Mouse (Mus musculus): ENCODE measurements at regions not wholly inside any gene's neighbourhood (a gene's known extent, or its start where the extent isn't known, plus 50 kb on each side); places are given as distances from the start of the nearest gene placed in this dataset.

- no peaks in the 10 kb centered on the region for H3K27me3 ChIP-seq (ENCODE audit: low read depth, poor library complexity, severe bottlenecking)
- 95% methylated on average over 2 of the region's 2 CpGs for WGBS
- DNase-seq (ENCODE audit: low spot score), result no peak
- H3K36me3 ChIP-seq, result no peaks in the 10 kb centered on the region
- no peak overlapping the region for H3K4me3 ChIP-seq
- no peak overlapping the region for H3K27ac ChIP-seq (replicated peaks)
- peaks cover 9% of the 10 kb centered on the region for H3K4me1 ChIP-seq
- no peaks in the 10 kb centered on the region for H3K9me3 ChIP-seq (replicated peaks)
Observed at GRCm38 (mm10) chr14:70839126-70839525, 239.5 kb upstream of the Fam160b2 start.

- WGBS, result 6% methylated on average over 6 of the region's 6 CpGs
- H3K27ac ChIP-seq (replicated peaks), result peak overlapping the region; percentile 46; the same call in 1 of the 2 replicates
- no peaks in the 10 kb centered on the region for H3K36me3 ChIP-seq
- no peaks in the 10 kb centered on the region for H3K9me3 ChIP-seq (replicated peaks)
- H3K4me3 ChIP-seq, result peak overlapping the region; percentile 32
- H3K4me1 ChIP-seq, result peaks cover 9% of the 10 kb centered on the region
- peak; percentile 29 for DNase-seq (ENCODE audit: low spot score)
- H3K27me3 ChIP-seq (ENCODE audit: low read depth, poor library complexity, severe bottlenecking), result no peaks in the 10 kb centered on the region
Observed at GRCm38 (mm10) chr14:70837528-70837927, 237.9 kb upstream of the Fam160b2 start.

- Histone ChIP-seq H3K36me3 (no peaks in the 10 kb centered on the region), H3K9me3 (replicated peaks) (no peaks in the 10 kb centered on the region), H3K27me3 (ENCODE audit: low read depth, poor library complexity, severe bottlenecking) (no peaks in the 10 kb centered on the region), H3K4me3 (no peak overlapping the region), H3K27ac (replicated peaks) (no peak overlapping the region), H3K4me1 (peaks cover 9% of the 10 kb centered on the region)
- 76% methylated on average over 5 of the region's 5 CpGs for WGBS
- DNase-seq (ENCODE audit: low spot score), result no peak
Observed at GRCm38 (mm10) chr14:70833238-70833637, 233.6 kb upstream of the Fam160b2 start.

GRCm38 (mm10) chr14:70832462-70833212, 233.0 kb upstream of the Fam160b2 start:
- Histone ChIP-seq H3K27me3 (ENCODE audit: low read depth, poor library complexity, severe bottlenecking) (no peaks in the 10 kb centered on the region), H3K4me3 (no peak overlapping the region), H3K9me3 (replicated peaks) (no peaks in the 10 kb centered on the region), H3K36me3 (no peaks in the 10 kb centered on the region), H3K27ac (replicated peaks) (no peak overlapping the region), H3K4me1 (peaks cover 6% of the 10 kb centered on the region)
- no peak for DNase-seq (ENCODE audit: low spot score)
- WGBS, result 83% methylated on average over 16 of the region's 16 CpGs

- DNase-seq (ENCODE audit: low spot score), result no peak
- WGBS, result 79% methylated on average over 3 of the region's 3 CpGs
- no peak overlapping the region for H3K27ac ChIP-seq (replicated peaks)
Observed at GRCm38 (mm10) chr14:70832042-70832441, 232.4 kb upstream of the Fam160b2 start.

More at GRCm38 (mm10) chr14:70832042-70832441, 232.4 kb upstream of the Fam160b2 start:
- Histone ChIP-seq H3K27me3 (ENCODE audit: low read depth, poor library complexity, severe bottlenecking) (no peaks in the 10 kb centered on the region), H3K4me1 (no peaks in the 10 kb centered on the region), H3K4me3 (no peak overlapping the region), H3K36me3 (no peaks in the 10 kb centered on the region), H3K9me3 (replicated peaks) (no peaks in the 10 kb centered on the region)
